Mouse (Mus musculus): ENCODE data around the gene Ugcg.
"Not testable (repeated sequence)": the region's sequence is repeated elsewhere in the genome, so short reads cannot be mapped to it uniquely, and the experiment has no call there.

Ugcg gene

DNA sequence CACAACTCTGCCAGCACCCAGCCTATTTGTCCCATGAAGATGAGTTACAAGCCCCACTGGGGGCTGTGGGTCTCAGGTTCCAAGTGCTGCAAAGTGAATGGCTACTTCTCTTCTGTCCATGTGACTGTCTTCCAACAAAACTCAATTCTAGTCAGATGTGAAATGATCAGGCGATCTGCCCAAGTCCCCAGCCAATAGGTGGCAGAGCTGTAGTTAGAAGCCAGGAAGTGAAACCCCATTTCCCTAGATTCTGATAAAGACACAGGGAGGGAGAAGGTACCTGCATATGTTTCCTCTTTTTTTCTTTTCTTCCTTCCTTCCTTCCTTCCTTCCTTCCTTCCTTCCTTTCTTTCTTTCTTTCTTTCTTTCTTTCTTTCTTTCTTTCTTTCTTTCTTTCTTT is 70.7 kb downstream of the Ugcg start:
- peak; percentile 15 for DNase-seq (ENCODE audit: low spot score)

DNA sequence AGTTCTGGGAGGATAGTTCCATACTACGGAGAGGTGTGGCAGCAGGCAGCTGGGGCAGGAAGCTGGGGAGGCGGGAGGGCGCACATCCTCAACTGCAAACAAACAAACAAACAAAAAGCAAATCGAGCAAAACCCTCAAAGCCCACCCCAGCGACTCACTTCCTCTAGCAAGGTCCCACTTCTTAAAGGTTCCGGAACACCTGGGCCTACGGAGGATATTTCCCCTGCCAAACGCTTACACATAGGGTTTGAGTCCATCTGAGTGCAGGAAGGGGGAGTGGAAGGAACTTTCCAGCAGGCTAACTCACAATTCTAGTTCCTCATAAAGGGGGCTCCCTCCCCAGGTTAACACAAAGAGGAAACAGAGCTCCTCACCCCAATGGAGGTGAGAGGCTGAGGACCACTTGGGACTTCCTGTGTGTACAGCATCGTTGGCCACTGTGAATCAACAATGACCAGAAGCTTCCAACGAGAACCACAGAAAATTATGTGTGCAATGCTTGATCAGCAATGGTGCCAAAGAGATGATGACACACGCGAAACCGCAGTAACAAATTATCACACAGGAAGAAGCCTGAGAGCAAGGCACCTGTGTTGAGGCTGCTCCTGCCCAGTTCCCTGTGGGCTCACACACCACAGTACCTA is 71.9 kb downstream of the Ugcg start:
- no peak for DNase-seq (ENCODE audit: low spot score)

DNA sequence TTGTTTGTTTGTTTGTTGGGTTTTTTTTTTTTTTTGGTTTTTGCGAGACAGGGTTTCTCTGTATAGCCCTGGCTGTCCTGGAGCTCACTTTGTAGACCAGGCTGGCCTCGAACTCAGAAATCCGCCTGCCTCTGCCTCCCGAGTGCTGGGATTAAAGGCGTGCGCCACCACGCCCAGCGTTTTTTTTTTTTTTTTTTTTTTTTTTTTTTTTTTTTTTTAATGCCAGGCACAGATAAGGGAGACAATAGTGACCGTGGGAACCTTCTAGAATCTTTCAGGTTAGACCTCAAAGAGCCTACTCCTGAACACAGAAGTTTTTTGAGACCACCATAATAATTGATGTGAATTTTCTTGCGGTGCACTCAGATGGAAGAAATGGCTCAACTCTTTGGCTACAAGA is 72.5 kb downstream of the Ugcg start:
- DNase-seq (ENCODE audit: low spot score), result not testable (repeated sequence)

DNA sequence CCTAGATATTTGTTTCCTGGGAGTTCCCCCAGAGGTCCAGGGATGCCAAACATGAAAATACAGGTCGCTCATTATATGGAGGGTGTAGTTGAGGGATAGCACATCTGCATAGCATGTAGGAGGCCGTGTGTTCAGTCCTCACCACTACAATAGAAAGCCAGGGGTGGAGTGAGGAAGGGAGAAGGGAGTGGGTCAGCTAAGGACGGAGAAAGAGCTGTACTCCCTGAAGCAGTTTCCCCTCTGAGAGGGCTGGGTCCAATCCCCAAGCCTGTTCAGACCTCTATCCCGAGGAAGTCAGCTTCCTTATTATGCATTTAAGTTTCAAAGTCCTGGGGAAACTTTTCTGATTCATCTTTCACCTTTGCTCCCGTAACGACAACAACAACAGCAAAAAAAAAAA is 73.1 kb downstream of the Ugcg start:
- no peak for DNase-seq (ENCODE audit: low spot score)

DNA sequence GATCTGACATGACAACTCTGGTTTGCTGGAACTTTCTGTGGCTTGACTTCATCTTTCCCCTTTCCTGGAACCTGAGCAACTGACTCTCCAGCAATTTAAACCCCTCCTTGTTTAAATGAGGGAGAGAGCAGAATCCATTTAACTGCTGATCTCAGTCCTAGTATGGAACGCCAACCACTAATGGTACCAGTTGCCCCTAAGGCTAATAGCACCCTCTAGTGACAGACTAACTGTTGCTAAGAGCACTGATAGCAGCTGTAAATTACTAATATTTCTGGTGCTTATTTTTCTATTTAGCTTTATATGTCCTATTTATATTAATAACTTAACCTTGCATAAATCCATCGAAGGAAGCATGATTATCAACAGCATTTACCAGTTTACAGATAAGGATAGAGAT is 74.4 kb downstream of the Ugcg start:
- peak; percentile 47 for DNase-seq (ENCODE audit: low spot score)

DNA sequence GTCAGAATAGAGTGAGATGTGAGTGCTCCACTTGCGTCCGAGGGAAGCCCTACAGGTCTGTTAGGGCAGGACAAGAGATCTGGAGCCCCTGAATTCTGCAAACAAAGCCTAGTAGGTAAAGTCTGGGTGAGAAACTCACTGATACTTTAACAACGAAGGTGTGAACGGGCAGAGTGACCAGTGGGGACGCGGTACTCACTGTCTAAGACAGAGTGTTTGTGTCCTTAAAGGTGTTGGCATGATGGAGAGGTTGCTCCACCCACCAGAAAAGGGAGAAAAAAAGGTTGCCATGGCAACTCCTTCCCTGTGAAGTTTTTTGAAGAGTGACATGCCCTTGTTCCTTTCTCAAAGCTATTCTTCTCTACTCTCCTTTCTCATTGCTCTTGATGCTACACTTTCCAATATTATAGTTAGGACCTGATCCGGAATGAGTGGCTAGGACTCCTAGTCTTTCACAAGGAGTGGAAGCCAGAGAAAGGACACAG is 75.6 kb downstream of the Ugcg start:
- no peak for DNase-seq (ENCODE audit: low spot score)

DNA sequence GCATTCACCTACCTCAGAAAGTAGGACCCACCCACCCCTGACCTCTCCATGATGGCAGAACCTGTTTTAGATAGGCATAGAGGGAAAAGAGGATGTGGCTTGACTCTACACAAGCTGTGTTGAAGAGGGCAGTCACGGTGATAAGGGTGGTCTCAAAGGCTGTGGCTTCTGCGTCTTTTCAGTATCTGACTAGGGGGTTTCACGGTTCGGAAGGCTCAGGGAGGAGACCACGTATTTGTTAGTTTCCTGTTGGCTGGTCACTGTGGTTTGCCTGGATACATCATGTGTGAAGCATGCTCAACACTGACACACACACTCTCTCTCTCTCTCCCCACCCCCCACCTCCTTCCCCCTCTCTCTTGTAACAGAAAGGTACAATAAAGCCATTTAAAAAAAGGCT is 76.1 kb downstream of the Ugcg start:
- DNase-seq (ENCODE audit: low spot score), result no peak

DNA sequence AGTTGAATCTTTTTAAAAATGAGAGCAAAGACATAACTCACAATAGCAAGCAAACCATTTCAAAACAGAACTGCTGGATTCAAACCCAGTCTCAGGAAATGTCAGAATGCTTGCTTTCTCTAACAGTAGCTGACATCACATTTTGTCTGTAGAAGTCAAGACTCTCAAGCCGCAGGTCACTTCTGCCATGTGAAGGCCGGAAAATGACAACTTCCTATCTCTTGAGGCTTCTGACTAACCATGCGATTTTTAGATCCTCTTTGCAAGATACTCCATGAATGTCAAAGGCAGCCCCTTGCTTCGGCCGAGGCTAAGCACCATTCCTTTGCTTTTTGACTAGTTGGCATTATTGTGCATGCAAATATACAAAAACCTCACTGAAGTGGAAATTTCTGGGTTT is 76.6 kb downstream of the Ugcg start:
- no peak for DNase-seq (ENCODE audit: low spot score)
